Mouse (Mus musculus) heart, adult 8-10 months (tissue): Measurements from ENCODE around the gene Cspg4. TPM values are rescaled to one million over a fixed set of nuclear protein-coding genes. Genes with fewer than 3 reads are reported as not detected.

Experiments
- DNase-seq: peaks from one replicate; pipeline ENCODE4 v3.0.0; 2022; ENCODE audit warnings: low spot score
- total RNA-seq, 4 experiments: library from RNA; stranded (reverse); gene quantifications; 2 replicates each; pipeline ENCODE4 v1.2.4; 2022

Cspg4 gene
- 10 to 100 TPM in 3 of 4 experiments, 1 to 10 TPM in 1; 9.4 to 14.7 (median 10.7) TPM for total RNA-seq

DNA sequence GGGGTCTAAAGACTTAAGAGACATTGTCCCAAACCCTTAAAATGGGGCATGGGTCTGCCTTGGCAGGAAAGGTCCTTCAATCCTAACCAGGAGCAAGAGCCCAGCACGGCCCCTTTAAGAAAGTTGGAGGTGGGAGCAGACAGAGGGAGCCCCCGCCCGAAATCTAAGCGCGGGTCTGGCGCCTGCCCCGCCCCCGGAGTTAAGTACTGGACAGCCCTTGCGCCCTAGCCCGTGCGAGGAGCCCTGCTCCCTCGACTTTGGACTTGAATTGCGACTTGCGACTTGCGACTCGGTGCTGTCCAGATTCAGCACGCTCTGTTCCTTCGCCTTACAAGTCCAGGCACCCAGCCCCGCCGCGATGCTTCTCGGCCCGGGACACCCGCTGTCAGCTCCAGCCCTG, at the start of gene Cspg4:
Cspg4 (plus strand) TSS at position 202 of the 400 bp plus-strand sequence.
- peak; percentile 53 for DNase-seq

DNA sequence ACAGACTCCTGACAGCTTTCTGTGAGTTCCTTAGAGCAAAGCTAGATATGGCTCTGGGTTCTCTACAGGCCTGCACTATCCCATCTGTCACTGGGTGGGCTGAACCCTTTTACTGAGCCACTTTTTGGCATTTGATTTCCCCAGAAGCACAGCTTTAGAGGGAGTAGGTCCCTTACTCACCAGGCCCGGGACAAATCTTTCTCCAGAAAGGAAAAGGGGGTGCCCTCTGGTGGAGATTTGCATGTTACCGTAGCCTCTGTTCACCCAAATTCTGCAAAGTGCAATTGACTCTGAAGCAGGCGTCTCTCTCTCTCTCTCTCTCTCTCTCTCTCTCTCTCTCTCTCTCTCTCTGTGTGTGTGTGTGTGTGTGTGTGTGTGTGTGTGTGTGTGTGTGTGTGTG, 39.9 kb upstream of the Cspg4 start:
- no peak for DNase-seq

DNA sequence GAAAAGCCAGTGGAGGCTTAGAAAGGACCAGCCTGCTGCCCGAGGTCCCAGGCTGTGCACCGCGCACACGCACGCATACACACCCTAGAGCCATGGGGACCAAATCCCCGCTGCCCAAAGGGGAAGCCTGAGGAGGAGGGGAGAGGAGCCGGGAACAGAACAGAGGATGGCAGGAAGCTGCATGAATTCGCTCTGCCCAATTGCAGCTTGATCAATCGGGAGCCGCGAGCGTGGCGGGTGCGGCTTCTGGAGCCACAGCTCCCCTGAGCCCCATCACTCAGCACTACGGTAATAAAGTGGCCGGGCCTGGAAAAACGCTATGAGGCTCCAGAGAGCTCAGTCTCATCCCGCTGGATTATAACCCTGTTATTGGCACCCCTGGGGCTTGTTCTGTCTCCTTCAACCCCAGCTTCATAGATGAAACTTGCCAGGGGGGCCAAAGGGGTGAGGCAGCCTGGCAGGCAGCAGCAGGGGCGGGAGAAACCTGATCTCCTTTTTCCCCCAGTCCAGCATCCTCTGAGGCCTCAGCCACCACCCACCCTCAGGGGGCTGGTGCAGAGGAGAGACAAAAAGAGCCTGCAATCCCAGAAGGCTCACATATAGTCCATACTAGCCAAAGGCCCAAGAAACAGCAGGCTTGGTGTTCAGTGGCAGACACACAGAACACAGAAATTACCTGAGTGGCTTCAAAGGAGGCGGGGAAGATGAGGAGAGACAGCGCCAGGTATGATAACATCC, 39.2 kb upstream of the Cspg4 start:
- no peak for DNase-seq

DNA sequence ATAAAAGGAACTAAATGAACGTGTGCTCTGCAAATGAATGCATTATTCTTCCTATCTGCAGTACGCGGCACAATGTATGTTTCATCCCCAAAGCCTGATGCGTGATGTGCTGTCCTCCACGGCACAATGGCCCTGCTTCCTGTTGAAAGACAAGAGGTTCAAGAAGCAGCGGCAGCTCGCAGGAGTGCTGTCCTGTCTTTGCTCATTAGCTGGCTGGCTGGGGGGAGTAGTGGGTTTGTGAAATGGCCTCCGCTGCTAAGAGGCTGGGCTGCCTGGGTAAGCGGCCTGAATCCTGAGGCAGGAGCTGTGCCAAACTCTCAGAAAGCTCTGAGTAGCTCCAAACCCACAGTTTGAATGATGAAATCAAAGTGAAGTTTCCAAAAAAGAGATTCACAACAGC, 36.7 kb upstream of the Cspg4 start:
- no peak for DNase-seq

DNA sequence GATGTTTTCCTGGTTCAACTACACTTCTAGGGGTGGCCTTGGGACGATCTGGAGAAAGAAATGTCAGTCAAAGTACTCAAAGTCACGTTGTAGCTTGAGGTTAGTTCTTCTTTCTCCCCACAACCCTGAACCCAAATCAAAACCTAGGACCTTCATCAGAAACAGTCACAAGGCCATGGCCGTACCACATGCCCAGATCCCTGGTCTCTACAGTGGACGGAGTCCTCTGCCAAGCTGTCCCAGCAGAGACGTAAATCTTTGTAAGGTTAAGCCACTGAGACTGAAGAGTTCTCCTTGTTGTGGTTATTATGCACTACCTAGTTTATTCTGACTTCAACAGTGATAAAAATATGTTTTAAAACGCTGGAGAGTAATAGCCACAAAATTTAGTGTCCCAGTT, 36.0 kb upstream of the Cspg4 start:
- no peak for DNase-seq

DNA sequence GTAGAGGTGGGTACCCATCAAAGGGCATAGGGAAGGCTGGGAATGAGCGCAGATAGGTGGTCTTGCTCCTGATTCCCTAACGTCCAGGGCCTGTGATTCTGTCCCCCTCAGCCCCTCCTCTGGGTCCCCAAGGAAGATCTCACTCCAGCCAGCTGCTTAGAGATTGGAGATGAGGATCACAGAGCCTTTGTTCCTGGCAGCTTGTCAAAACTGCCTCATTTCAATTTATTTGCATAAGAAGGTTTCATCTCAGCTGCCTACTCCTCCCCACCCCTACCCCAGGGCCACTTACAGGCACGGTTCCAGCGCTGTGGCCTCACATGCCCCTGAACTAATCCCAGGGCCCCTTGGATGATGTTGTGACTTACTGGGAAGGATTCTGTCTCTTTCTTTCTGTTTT, 34.7 kb upstream of the Cspg4 start:
- DNase-seq, result no peak

DNA sequence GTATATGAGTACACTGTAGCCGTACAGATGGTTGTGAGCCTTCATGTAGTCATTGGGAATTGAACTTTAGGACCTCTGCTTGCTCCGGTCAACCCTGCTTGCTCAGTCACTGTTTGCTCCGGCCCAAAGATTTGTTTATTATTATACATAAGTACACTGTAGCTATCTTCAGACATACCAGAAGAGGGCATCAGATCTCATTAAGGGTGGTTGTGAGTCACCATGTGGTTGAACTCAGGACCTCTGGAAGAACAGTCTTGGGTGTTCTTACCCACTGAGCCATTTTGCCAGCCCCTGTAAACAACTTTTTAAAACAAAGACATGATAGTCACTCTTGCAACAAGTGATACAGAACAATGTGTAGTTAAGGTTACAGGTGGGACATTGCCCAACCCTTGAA, 32.9 kb upstream of the Cspg4 start:
- DNase-seq, result no peak

DNA sequence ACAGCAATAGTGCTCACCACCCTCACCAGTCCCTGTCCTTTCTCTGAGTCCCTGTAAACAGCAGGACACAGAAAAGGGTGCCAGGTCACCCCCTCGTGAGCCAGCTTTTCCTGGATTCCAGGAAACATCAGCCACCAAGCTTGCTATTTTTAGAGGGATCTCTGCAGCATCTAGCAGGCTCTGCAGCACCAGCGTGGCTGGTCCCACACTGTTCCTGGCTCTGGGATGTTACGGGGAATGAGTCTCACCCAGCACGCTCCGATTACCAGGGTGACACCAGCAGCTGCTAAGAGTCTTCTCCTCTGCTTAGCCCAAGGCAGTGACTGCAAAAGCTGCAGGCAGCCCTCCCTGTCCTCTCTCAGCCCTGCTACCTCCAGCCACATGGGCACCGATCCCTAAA, 31.9 kb upstream of the Cspg4 start:
- DNase-seq, result no peak

DNA sequence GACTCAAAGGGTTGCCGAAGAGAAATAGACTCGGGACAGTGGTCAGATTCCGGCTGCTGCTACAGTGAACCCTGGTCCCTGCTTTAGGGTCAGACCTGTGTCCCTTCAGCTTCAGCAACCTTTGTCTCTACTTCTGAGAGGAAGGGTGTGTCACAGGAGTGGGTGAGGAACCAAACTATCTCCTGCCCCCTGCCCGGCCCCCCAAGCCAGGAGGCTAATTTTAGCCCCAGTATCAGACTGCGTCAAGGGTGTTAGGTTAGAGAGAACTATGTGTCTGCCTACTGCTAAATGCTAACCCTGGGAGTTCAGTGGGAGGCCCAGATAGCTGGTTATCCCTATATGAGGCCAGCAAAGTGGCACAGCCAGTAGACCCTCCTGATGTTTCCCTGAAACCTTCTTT, 29.7 kb upstream of the Cspg4 start:
- DNase-seq, result no peak

DNA sequence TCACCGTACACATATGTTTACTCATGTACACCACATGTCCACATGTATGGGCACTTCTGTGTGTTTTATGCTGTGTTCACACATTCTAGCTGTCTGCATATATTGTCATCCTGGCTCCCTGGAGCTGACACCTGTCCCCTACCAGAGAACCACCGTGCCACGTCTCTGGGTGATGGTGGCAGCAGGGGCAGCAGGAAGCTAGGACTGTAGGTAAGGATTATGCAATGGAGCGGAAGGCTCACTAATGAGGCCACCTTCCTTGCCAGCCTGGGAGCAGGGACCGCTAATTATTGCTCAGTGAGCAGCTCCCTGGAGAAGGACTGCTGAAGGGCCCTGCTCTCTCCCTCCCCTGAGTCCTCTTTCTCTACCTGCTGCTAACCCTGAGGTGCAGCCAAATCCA, 24.1 kb upstream of the Cspg4 start:
- no peak for DNase-seq

DNA sequence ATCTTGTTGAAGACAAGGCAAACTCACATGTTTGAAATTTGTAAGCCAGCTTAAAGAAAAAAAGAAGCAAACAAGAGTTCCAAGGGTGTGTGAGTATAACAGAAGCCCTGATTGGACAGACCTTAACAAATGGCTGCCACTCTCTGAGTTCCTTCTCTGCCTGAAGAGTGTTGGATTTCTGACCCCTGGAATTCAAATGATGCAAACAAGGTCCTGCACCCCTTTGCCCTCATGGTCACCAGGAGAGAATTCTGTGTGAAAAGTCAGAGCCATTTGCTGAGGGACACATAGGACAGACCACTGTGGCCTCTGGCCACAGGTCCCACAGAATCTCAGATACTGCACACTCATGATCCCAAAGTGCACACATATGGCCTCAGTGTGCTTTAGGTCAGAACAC, 23.0 kb upstream of the Cspg4 start:
- no peak for DNase-seq

DNA sequence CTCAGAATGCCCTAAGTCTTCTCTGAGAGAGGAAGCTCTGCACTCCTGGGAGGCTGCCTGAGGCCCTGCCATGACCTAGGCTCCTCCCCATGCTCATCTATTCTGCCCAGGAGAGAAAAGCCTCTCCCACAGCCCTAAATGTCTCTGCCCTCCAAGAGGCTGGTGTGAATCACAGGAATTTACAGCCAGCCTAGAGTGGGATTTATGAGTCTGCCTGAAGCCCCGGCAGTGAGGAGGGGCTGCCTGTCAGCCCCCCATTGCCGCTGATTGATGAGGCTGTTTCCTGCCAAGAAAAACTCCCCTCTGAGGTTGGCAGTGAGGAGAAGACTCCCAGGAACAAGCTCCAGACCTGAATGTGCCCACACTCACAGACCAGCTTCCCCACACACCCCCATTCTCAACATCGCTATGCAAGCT, 22.5 kb upstream of the Cspg4 start:
- no peak for DNase-seq

DNA sequence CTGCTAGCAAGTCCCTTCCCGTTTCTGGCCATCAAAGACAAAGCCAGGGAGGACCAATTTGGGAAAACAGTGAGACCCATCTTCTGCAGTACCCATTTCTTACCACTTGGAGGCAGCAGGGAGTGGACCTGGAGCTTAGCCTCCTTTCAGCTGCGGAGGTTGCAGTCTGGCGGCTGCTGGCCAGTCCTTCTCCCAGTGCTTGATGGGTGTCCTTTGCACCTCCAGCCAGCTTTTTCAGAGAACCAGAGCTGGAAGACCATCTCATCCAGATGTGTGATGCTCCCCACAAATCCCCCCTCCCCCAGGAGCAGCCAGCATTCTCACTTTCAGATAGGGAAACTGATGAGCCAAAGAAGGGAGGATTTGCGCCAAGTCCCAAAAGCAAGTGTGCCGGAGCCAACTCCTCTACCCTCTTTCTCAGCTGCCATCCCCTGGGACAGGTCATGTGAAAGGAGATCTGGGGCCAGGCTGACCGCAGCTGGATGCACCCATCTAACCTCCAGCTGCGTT, 21.1 kb upstream of the Cspg4 start:
- peak; percentile 79 for DNase-seq

DNA sequence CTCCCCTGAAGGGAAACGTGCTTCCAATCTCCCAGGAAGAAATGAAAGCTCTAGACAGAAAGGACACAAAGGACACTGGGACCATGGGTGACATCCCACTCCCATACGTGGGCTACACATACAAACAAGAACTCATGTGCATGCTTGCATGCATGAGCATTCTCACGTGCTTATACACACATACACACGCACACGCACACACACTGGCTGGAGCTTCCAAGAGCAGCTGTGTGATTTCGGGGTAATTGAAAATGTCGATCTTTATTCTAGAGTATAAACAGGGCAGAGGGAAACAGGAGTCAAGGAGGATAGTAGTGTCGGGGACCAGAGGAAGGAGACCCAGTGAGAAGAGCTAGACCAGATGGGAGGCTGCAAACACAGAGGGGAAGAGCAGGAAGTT, 20.2 kb upstream of the Cspg4 start:
- no peak for DNase-seq

DNA sequence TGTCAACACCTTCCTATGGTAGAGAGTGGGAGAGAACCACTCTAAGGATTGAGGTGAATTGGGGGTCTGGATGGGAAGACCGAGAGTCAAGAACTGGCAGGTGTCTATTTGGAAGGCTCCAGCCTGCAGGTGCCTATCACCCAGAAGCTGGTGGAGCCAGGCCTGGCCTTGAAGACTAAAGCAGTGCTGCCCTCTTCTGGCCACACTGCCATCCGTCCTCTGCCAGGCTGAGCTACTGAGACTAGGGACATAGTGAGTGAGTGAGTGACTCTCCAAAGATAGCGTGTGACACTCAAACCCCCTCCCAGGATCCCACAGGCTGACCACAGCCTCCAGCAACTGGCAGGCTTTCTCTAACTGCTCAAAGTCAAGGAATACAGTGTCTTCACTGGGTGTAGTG, 17.3 kb upstream of the Cspg4 start:
- no peak for DNase-seq

DNA sequence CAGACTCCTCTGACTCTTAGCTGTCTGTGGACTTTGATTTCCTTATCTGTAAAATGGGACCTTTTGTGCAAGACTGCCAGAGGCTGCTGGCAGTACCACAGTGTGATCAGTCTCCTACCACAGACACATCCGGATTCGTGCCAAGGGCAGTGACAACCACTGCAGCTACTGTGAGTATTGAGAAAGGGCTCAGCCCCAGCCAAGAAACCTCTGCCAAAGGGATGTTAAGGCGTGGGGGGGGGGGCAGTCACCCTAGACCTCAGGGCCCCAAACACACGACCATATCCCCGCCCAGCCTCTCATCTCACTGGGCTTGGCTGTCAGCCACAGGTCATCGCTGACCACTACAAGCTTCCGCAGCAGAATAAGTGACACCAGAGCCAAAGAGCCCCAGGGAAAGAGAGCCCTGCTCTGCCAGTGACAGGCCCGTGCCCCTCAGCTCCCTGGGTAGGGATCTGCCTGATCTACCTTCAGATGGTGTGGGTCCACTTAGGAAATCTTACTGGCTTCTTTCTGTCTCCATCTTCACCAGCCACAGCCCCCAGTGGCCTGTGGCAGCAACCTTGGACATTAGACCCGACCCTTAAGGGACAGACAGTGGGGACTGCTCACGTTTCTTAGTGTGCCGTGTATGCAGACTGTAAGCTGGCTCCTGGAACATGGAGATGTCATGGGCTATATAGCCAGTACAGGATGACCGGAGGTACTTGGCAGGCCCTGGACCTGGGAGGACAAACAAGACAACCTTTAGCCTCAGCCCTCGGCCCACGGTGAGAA, 14.5 kb upstream of the Cspg4 start:
- no peak for DNase-seq

DNA sequence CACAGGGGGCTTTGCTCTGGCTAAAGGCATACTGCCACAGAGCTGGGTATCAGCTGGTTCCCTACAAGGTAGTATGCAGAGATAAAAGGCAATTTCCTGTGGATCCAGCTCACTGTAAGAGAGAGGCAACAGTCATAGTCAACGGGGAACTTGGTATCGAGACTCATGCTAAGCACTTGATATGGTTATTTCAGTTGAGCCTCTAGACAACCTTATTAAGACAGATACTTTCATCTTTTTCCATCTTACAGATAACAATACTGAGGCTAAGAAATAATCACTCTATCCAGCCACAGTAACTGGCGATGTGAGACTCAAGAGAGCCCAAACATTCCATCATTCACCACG, 14.0 kb upstream of the Cspg4 start:
- DNase-seq, result no peak

DNA sequence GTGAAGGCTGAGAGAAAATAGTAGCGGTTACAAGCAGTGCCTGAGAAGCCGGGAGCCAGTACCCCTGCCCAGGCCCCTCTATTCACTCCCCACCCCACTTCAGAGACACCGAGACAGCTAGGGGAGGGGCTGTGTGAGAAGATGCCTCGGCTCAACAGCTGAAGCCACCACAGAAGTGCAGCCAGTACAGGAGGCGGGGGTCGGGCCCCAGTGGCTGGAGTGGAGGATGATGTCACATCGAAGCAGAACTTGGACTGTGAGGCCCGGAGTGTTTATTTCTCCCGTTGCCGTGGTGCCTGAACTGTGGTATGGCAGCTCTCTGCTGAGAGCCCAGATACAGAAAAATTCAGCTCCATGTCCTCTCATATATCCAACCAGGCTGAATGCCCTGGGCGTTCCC, 13.1 kb upstream of the Cspg4 start:
- DNase-seq, result no peak

DNA sequence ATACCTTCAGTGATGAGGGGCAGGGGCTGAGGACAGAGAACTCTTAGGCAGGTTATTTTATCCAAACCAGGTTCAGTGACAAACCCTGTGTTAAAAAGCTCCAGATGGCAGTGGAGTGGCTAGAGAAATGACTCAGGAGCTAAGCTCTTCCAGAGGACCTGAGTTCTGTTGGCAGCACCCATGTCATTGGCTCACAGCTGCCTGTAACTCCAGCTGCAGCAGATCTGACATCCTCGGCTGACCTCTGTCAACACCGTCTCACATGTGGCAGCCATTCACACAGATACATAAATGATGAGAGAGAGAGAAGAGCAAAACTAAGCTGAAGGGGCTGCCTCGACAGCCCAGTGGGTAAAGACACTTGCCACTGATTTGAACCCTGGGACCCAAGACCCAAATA, 7.4 kb upstream of the Cspg4 start:
- no peak for DNase-seq

DNA sequence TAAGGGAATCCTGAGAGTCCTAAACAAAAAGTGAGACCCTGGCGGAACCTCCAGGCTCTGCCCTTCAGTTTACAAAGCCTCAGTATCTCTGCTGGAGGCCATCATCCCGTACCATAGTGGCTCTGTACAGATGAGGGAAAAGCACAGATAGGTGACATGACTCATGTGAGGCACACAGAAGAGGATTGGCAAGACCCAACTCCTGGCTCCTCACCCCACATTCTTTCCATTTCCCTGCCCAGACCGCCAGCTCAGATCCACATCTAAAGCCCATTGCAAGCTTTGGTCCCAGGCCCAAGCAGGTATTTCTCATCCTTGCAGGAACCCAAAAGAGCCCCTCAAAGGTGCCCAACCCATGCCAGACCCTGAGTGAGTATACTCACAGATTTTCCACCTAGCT, 4.8 kb upstream of the Cspg4 start:
- no peak for DNase-seq

DNA sequence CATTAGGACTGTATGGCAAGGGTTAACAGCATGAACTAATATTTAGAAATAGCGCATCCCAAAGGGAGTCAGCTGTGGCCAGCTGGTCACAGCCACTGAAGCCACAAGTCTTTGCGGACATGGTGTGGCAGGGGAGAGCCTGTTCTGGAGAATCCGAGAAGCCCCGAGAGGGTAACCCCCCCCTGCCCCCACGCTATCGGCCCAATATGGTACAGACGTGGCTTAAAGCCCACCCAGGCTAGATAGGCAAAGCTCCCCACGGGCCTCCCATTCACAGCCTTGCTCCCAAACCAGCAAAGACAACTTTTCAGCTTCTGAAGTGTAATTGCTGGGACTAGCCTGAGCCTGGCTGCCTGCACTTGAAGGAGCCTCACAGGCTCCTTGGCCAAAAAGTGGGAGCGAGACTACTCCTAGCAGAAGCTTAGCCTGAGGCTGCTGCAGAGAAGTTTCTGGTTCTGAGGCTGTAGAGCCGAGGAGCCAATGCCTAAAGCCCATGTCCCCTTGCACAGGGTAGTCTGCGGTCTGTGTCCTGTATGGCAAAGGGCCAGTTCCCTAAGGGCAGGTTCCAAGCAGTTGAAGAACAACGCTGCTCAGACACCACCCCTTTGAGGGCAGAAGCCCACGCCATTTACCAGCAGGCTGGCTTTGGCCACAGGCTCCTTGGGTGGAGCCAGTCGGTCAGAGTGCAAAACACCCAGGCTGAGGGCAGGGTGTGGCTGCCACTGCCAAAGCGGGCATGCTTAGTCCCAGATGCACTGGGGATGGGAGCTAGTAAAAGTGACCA, 4.2 kb upstream of the Cspg4 start:
- DNase-seq, result no peak

DNA sequence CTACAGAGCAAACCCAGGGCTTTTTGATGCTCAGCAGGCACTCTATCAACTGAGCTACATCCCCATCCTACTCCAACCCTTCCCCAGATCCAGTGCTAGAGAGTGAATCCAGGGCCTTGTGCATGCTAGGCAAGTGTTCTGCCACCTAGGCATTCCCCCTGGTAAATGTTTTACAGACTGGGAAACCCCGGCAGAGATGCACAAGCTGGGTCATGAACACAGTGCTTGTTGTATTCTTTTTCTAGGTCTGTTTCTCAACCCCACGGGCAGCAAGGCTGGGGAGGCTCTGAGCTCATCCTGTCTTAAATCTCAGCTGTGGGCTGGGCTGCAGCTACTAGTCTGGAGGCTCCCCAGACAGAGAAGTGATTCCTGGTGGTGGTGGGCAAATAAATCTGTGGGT, 2.0 kb upstream of the Cspg4 start:
- DNase-seq, result no peak
